Mouse (Mus musculus) colon, adult 2 months (tissue): ENCODE measurements around the gene Sypl2. TPM values are rescaled to one million over a fixed set of nuclear protein-coding genes. Genes with fewer than 3 reads are reported as not detected.

Source experiments
- polyA plus RNA-seq: library from polyadenylated mRNA; depleted of rRNA; stranded (reverse); fragments of >200 nt; gene quantifications from 2 replicates; pipeline ENCODE4 v1.2.3, GENCODE M21; 2012; rRNA removed

The Sypl2 gene
- 0.66 and 0.67 TPM in 2 replicates for polyA plus RNA-seq

DNA sequence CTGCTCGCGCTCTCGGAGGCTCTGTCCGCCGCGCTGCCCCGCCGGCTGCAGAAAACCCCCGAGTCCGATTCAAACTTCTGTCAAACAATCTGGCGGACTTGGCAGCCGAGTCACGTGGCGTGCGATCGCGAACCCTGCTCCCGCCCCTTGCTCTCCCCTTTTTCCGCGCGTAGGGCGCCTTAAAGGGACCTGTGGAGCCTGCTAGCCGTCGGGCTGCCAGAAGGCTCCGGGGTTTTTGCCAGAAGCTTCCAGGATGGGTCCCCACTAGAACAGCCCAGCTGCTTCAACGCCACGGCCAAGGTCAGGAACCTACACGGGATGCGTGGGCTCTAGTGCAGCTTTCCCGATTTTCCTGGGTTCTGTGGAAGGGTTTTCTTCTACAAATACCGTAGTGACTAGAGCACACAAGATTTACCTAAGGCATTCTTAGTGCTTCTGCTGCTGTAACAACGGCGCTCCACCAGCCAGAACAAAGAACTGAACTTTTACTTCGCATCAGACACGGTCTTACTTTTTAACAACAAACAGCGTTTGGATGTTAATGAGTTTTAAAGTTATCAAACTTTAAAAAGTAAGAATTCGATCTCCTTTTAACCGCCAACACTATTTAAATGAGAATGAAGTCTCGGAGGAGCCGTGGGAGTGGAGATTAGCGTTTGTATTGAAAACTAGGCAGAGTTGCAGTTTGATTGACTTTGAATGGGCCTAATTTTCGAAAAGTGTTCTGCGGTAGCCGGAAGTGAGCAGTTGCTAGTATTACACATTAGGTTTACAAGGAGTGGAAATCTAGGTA lies at the start of gene Sypl2:
Gene Sypl2 (minus strand): TSS at position 91 of the 793 bp plus-strand sequence.

DNA sequence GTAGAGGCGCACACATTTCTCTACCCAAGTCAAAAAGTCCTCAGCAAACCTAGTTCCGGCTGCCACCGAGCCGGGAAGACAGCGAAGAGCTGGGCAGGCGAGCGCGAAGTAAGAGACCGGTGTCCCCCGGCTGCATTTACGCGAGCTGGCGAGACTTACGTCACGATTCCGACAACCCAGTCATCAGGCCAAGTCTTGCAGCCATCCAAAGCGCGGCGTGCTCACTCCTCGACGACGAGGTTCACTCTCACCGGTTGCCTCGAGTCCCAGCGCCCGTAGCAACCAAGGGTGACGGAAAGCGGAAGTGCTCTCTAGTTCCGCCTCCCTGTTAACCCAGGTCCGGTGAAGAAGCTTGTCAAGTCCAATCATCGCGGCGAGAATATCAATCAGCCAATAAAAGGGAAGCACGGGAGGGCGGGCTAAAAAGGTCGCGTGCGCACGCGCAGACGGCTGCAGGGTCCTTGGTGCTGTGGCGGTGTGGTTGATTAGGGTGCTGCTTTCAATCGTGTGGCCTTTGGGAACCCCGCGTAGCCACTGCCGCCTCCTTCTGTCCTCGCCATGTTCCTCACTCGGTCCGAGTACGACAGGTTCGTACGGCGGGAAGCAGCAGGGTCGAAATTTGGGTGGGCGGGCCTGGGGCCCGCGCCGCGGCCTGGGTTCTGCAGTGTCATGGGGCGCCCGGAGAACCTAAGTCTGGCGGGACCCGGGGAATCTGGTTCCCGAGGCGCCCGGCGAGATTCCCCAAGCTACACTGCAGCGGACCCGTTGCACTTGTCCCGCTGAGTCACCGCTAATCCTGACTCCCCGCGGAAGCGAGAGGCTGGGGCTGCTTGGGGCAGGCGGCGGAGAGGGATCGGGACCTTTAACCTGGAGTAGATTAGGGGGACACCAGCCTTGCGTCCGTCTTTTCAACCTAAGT lies 30.5 kb upstream of the Sypl2 start, which contains the start of gene Psma5:
Gene Psma5 (plus strand): TSS at position 208 of the 919 bp plus-strand sequence.

DNA sequence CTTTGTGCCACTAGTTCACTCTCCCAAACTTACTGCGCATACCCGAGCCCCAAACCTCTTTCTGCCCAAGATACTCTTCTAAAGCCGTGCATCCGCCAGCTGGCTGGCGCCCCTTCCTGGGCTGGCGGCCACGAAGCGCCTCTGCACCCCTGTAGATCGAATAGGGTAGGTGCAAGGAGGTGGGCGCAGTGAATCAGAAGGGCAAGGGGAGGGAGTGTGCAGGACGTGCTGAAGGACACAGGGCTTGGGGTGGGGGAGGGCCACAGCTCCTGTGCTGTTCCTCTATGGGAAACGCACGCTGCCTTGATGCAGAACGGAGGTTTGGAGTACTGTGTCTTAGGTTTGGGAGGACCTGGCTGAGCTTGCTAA lies 15.7 kb downstream of the Sypl2 start, which contains the start of gene Atxn7l2:
Gene Atxn7l2 (minus strand): TSS at position 164 of the 369 bp plus-strand sequence.

DNA sequence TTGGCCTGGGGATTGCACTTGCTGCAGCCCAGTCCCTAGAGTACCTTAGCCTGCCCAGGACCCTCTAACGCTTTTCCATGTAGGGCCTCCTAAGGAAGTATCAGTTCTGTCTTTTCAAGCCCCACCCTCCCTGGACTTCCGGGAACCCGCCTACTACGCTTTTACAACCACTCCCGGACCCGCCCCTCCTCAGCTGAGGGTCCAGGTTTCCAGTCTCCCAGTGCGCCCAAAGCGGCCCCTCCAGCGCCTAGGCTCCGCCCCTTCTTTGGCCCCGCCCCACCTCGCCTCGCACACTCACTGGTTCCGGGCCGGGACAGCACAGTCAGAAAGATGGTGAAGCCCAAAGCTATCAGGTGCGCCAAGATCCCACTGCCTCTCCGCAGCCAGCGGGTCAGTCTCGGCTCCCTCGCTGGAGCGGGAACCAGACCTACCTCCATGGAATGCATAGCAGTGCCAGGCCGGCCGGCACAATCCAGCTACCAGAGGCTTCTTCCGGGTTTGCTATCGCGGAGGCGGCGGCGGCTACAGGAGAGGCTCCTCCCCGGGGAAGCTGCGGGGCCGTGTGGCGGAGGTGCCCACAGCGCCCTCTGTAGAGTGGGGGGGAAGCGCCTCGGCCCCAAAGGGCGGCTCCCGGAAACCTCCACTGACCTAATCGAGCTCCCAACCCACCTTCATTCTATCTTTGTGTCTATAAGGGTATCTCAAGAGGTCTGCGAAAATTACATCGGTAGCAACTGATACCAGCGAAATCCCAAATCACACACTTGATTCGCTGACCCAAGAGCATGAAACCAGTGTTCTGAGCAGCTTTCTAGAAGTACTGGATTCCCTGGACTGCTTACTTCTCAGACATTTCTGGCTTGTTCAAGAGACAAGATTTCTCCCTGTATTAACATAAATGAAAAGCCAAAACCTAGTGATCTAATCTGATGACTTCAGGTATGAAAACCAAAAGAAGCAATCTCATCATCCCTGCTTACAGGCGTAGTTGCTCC lies 25.8 kb downstream of the Sypl2 start, which contains the start of gene Cyb561d1:
Gene Cyb561d1 (minus strand): TSS at position 884 of the 995 bp plus-strand sequence.

DNA sequence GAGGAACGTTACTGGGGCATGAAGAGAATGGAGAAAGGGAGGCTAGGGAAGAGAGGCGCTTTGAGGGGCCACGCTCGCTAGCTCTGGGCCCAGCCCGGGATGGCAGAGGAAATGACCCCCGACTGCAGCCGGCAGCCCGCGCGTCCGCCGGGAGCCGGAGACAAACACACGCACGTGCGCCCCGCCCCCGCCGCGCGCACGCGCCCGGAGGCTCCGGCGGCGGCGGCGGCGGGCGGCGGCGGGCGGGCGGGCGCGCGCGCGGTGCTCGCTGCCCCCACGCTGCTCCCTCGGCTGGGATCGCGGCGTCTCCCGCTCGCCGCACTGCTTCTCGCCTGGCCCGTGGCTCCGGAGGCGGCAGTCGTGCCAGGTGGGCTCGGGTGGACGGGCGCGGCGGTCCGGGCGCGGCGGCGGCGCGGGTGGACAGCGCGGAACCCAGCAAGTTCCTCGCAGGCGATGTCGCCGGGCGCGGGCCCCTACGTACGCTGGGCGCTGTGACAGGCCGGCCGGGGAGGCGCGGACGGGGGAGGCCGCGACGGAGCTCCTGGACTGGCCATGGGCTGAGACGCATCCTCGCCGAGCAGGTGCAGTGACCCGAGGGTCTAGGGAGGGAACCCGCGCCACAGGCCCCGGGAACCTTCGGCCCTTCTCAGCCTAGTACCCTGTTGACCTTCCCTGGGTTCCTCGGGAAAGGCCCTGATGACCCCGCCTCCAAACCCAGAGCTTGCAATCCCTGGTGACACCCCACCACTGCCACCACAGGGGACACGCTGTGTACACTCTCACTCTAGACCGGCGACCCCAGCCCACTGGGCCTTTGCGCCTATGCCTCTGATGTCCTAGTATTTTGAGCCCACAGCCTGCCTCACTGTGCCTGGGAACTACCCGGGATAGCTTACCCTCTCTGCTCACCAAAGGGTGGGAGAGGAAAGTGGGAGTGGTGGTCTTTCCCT lies 40.1 kb downstream of the Sypl2 start, which contains the start of gene Amigo1:
Gene Amigo1 (plus strand): TSS at position 238 of the 950 bp plus-strand sequence.

Other genes with a start within 250 kb of the Sypl2 start
- gene Gstm2, start 240.2 kb downstream of the Sypl2 start, polyA plus RNA-seq, result 102 and 107 TPM in 2 replicates
- gene Gstm1, start 208.7 kb downstream of the Sypl2 start, polyA plus RNA-seq, result 766 and 864 TPM in 2 replicates
- 12.6 and 14.9 TPM in 2 replicates for gene Gstm4, start 181.8 kb downstream of the Sypl2 start, polyA plus RNA-seq
- 141 and 154 TPM in 2 replicates for gene Ampd2, start 140.0 kb downstream of the Sypl2 start, polyA plus RNA-seq
- 2.2 and 2.3 TPM in 2 replicates for gene Gnat2, start 133.9 kb downstream of the Sypl2 start, polyA plus RNA-seq
- 15.0 and 19.4 TPM in 2 replicates for gene Gnai3, start 80.5 kb downstream of the Sypl2 start, polyA plus RNA-seq
- gene Gpr61, start 71.8 kb downstream of the Sypl2 start, polyA plus RNA-seq, result 0.07 and 0.09 TPM in 2 replicates
- 34.4 and 35.8 TPM in 2 replicates for gene Amigo1, start 40.3 kb downstream of the Sypl2 start, polyA plus RNA-seq
- 10.4 and 13.1 TPM in 2 replicates for gene Cyb561d1, start 25.4 kb downstream of the Sypl2 start, polyA plus RNA-seq
- gene Atxn7l2, start 15.7 kb downstream of the Sypl2 start, polyA plus RNA-seq, result 5.9 and 7.4 TPM in 2 replicates
- 22.6 and 23.4 TPM in 2 replicates for gene Psma5, start 30.3 kb upstream of the Sypl2 start, polyA plus RNA-seq
- 105 and 121 TPM in 2 replicates for gene Sort1, start 57.4 kb upstream of the Sypl2 start, polyA plus RNA-seq
- gene Mybphl, start 138.3 kb upstream of the Sypl2 start, polyA plus RNA-seq, result not detected in 2 replicates
- 4.6 and 4.7 TPM in 2 replicates for gene Psrc1, start 157.2 kb upstream of the Sypl2 start, polyA plus RNA-seq
- gene Celsr2, start 188.9 kb upstream of the Sypl2 start, polyA plus RNA-seq, result 6.6 and 7.8 TPM in 2 replicates
- 32.2 and 34.6 TPM in 2 replicates for gene Sars, start 218.6 kb upstream of the Sypl2 start, polyA plus RNA-seq